Mouse (Mus musculus) ES-CJ7 (cell line): ENCODE results near the gene Plekhg6.
A peak's percentile ranks its signal among the peaks of the same experiment; 100 is the strongest.

Source experiments
- DNase-seq: peaks from one replicate; pipeline ENCODE4 v3.0.0; 2011; ENCODE audit warnings: low read depth, low spot score

Plekhg6 gene

DNA sequence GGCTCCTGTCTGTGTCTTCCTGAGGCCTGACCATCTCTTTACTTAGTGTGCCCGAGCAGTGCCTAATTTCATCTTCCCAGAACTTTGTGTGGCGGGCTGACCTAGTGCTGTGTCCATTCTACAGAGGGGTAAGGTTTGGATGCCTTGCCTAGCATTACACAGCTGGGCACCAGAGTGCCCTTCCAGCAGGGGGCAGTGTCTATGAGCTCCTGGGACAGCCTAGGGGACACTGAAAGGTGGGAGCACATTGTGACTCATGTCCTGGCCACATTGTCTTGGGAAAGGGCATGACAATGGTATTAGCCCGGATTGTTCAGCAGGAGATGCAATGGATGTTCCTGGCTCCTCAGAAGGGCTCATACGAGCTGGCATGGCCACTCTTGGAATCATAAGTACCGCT lies 52.4 kb downstream of the Plekhg6 start:
- peak; percentile 62 for DNase-seq

DNA sequence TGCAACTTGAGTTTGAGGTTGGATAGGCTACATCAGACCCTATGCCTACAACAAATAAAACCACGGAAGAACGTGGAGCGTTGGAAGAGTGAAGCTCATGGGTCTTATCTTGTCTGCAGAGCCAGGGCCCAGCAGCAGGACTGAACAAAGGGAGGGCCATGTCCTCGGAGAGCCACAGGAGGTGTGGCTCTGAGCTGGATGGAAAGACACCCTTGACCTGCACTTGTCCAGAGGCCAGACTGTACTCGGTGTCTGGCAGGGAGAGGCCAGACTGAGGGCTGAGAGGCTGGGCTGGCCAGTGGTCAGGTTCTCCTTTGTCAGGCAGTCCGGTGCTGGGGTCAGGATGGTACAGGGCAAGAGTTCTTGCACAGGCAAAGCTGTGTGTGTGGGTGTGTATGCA lies 55.3 kb downstream of the Plekhg6 start:
- DNase-seq = no peak

DNA sequence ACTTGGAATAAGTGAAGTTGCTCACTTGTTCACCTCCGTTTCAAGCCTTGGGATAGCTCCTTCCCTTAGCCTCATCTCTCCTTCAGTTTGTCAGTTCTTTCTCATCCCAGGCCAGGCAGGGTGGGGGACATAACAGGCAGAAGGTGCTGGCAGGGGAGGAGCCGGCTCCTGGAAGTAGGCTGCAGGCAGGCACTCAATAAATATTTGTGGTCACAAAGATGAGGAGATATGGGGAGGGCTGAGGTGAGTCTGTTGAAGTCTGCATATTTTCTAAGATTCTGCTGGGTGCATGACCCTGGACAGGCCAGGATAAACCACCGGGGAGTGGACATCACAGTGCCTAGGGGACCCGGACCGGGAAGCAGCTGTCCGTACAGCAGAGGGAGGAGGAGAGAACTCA lies 57.0 kb downstream of the Plekhg6 start:
- no peak for DNase-seq

DNA sequence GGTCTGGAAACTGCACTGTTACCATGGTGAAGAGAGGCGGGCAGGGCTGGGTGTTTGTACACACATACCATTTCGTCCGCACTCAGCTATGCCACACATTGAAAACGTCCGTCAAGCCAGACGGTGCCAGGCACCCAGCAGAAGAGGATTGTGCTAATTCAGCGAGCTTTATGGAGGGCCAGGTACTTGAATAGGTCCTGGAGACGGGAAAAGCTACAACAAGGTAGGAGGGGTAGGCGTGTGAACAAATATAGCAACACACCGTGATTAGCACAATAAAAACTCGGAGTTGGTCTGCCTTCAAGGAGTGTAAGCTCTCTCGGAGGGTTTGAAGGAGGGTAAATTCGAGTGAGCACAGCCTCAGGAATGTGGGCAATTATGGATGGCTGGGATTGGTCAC lies 57.8 kb downstream of the Plekhg6 start:
- DNase-seq = no peak

DNA sequence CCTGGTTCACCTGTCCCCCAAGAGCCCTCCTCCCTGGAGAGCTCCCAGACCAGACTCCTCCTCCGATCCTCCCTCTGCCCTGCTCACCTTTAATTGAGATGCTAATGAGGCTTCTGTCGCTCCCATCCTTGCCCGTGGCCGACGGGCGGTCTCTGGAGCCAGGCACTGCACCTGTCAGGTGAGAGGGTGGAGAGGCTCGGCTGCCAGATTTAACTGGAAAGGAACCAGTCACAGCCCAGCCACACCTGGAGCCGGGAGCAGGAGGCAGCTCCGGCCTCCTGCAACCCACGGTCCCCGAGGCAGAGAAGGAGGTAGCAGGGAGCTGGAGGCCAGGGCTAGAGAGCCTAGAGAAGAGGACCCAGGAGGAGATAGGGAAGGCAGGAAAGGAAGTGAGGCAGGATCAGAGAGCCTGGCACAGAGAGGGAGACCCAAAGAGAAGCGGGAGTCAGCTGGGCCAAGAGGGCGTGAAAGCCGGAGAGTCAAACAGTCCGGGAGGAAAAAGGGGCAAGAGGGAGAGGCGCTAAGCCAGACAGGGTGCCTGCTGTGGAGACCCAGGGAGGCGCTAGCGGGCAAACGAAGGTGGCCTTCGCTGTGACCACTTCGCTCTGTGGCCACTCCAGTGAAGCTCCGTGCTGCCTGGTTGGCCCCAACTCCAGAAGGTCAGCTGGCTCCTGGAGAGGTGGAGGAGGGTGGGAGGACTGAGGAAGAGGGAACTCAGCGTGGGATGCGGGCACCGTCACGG lies 59.3 kb downstream of the Plekhg6 start:
- peak; percentile 62 for DNase-seq

DNA sequence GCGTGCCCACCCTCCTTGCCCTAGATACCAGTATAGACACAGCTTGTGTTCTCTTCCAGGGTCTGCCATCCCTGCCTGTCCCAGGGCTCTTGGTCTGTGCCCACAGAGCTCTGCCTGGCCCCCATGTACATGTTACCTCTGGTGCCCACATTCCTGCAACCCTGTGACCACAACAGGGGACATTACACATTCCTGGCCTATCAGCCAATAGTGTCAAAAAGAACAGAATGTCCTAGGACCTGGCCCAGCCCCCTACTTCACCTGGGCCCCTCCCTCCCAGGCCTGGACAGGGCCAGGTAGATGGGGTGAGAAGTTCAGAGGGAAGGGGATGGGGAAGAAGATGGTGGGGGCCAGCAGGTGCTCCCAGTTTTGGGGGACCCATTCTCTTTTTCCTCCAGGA lies 60.3 kb downstream of the Plekhg6 start, which contains the start of gene Scnn1a:
Gene Scnn1a (plus strand): TSS at position 337 of the 400 bp plus-strand sequence.
- no peak for DNase-seq

DNA sequence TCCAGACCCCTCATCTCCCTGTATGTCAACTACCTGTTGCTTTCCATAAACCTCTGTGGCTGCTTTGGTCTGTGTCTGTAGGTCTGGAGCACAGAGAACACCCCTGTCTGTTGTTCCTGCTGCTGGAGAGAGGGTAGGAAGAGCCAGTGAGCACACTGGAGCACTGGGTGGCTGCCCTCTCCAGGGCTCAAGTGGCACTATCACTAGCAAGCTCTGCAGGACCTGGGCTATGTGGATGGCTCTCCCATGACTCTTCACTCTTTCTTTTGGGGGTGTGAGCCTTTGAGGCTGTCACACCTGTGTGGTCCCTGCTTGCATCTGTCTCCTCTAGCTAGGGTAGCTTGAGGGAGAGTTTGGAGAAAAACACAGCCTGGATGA lies 60.7 kb downstream of the Plekhg6 start:
- no peak for DNase-seq

DNA sequence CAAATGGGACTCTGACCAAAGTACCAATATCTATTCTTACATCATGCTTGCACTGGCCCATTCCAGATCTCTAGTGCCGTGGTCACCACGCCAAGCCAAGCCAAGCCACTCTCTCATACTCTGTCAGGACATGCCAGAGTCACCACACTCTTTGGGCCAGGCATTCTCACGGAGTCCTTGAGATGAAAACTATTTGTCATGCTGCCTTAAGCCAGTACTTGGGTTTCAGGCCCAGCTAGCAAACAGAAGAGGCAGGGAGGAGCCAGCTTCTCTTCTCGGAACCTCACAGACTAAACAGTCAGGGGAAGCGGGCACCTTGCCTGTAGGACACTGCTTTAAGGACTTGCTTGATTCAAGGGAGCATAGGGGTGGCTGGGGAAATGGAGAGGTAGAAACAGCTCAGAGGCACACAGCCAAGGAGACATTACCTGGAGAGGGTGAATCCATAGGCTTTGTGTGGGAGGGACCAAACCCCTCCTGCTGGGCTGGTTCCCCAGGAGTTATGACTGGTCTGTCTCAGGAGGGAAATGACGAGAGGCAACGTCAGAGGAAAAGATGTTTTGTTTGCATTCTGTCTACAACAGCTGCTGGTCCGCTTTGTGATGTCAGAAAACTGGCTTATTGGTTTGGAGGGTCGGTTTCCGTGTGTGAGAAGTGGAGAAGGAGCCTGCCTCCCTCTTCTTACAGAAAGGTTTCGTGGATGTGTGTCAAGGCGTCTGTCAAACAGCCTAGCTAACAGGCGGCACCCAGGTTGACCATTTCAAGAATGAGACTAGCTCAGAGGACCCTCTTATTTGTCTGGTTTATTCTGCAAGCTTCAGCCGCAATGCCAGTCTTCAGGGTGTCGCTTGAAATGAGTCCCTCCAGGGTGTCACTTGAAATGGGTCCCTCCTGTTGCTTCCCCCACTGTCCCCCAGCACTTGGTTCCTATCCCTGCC lies 61.3 kb downstream of the Plekhg6 start:
- no peak for DNase-seq

DNA sequence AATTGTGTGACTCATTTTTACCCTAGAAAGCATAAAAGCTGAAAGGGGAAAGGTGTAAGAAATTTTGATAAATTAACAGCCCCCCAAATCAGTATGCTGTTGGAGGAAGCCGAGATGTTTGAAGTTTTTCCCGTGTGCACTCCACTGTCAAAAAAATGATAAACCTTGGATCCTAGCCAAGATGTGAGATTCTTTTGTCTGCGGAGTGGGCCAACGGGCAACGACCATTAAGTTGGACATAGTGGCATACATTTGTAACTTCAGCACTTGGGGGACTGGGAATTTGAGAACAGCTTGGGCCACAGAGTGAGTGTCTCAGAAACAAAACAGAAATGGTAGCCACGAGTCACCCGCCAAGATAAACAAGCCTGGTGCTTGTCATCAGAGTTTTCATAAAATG lies 63.5 kb downstream of the Plekhg6 start:
- DNase-seq = no peak

DNA sequence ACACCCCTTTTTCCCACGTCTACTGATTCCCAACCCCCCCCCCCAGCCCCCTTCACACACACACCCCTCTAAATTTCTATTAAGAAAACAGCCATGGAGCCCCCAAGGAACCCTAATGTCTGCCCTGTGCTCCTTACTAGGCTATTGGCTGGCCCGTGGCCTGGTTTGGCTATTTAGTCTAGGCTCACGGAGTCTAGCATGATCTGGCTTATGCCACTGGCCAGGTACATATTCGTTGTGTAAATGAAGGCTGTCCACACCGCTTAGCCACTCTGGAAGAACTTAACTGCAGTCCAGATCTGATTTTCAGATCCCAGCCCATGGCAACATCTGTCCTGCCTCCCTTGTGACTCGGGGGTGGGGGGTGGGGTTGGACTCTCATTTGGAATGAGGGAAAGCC lies 65.8 kb downstream of the Plekhg6 start:
- no peak for DNase-seq

DNA sequence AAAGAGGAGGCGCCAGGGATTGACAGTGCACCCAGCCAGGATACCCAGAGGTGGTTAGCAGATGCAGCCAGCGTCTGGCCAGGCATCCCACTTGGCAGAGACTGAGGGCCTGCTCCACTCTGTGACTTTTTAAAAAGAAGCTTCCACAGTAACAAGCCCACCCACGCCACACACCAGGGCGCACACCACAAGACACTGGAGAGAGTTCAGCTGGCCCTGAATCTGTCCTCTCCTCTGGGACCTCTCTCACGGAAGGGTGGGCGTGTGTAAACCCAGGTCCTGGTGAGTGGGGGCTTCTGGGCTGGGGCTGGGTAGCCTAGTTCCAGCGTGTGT lies 66.4 kb downstream of the Plekhg6 start:
- DNase-seq = no peak

DNA sequence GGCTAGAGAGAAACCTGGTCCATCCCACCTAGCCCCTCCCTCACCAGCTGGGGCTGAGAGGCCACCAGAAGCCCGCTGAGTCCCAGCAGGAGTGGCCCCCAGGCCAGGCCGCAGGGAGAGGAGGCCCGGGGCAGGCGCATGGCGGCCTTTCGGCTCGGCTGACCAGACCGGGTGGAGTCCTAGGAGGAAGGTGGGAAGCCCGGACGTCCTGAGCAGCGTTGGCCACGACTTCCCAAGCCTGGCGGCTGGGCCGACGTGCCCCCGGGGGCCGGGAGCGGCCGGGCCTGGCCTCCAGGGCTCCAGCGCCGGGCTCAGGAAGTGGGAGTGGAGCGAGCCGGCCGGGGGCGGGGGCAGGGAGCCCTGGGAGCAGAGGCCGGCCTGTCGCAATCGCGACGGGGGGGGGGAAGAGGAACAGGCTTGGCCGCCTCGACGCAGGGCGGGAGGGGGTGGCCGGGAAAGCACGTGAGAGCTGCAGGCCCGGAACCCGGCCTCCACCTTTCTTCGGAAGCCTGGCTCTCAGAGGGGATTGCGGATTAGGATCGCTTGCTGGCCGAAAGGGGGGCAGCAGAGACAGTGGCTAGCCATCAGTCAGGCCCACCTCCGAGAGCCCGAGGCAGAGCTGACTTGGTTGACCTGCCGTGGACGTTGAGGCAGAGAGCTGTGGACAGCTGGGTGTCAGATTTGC lies 66.9 kb downstream of the Plekhg6 start, which contains the start of gene Ltbr:
Gene Ltbr (minus strand): TSS at position 340 of the 685 bp plus-strand sequence.
- DNase-seq = peak; percentile 34
